Mouse (Mus musculus): Measurements from ENCODE around the gene Cpne4. TPM values are rescaled to one million over a fixed set of nuclear protein-coding genes. Genes with fewer than 3 reads are reported as not detected.

The Cpne4 gene
- polyA plus RNA-seq, 1 experiment: 0.56 TPM

GRCm38 (mm10) chr9:105050257-105050656, 503.2 kb downstream of the Cpne4 start:
- Histone ChIP-seq H3K27ac (ENCODE audit: insufficient read depth, low read length) (no peak overlapping the region), H3K4me3 (ENCODE audit: insufficient read depth, low read length) (no peak overlapping the region), H3K4me1 (ENCODE audit: control insufficient read depth, insufficient read depth, low read length) (no peaks in the 10 kb centered on the region)
- TF ChIP-seq CTCF (IDR thresholded peaks at IDR 0.05; ENCODE audit: borderline replicate concordance, insufficient read depth, low read length) (no peak), POLR2A (IDR thresholded peaks at IDR 0.05; ENCODE audit: low read depth, low read length) (no peak)

- TF ChIP-seq POLR2A (IDR thresholded peaks at IDR 0.05; ENCODE audit: low read depth, low read length) (peak; percentile 59), CTCF (IDR thresholded peaks at IDR 0.05; ENCODE audit: borderline replicate concordance, insufficient read depth, low read length) (no peak)
- peak within 1 kb of the TSS; percentile 72 for H3K4me3 ChIP-seq (ENCODE audit: insufficient read depth, low read length)
- no peak within 1 kb of the TSS for H3K27ac ChIP-seq (ENCODE audit: insufficient read depth, low read length)
- no peaks in the 10 kb centered on the region for H3K4me1 ChIP-seq (ENCODE audit: control insufficient read depth, insufficient read depth, low read length)
Observed at GRCm38 (mm10) chr9:105053147-105053557, 506.1 kb downstream of the Cpne4 start, which contains the start of gene Mrpl3. Mrpl3 (plus strand) TSS chr9:105053239.

GRCm38 (mm10) chr9:105053812-105054211, 506.7 kb downstream of the Cpne4 start:
- TF ChIP-seq CTCF (IDR thresholded peaks at IDR 0.05; ENCODE audit: borderline replicate concordance, insufficient read depth, low read length): no peak
- no peak for TF ChIP-seq POLR2A (IDR thresholded peaks at IDR 0.05; ENCODE audit: low read depth, low read length)
- Histone ChIP-seq H3K4me3 (ENCODE audit: insufficient read depth, low read length) (peak overlapping the region; percentile 72), H3K4me1 (ENCODE audit: control insufficient read depth, insufficient read depth, low read length) (no peaks in the 10 kb centered on the region), H3K27ac (ENCODE audit: insufficient read depth, low read length) (no peak overlapping the region)

GRCm38 (mm10) chr9:105069106-105069505, 522.0 kb downstream of the Cpne4 start:
- Histone ChIP-seq H3K4me1 (ENCODE audit: control insufficient read depth, insufficient read depth, low read length) (no peaks in the 10 kb centered on the region), H3K27ac (ENCODE audit: insufficient read depth, low read length) (no peak overlapping the region), H3K4me3 (ENCODE audit: insufficient read depth, low read length) (no peak overlapping the region)
- TF ChIP-seq CTCF (IDR thresholded peaks at IDR 0.05; ENCODE audit: borderline replicate concordance, insufficient read depth, low read length) (no peak), POLR2A (IDR thresholded peaks at IDR 0.05; ENCODE audit: low read depth, low read length) (no peak)

GRCm38 (mm10) chr9:105072991-105073748, 526.1 kb downstream of the Cpne4 start:
- TF ChIP-seq POLR2A (IDR thresholded peaks at IDR 0.05; ENCODE audit: low read depth, low read length) (no peak), CTCF (IDR thresholded peaks at IDR 0.05; ENCODE audit: borderline replicate concordance, insufficient read depth, low read length) (no peak)
- no peak overlapping the region for H3K27ac ChIP-seq (ENCODE audit: insufficient read depth, low read length)
- no peaks in the 10 kb centered on the region for H3K4me1 ChIP-seq (ENCODE audit: control insufficient read depth, insufficient read depth, low read length)
- no peak overlapping the region for H3K4me3 ChIP-seq (ENCODE audit: insufficient read depth, low read length)

GRCm38 (mm10) chr9:105074851-105075250, 527.8 kb downstream of the Cpne4 start:
- no peak overlapping the region for H3K27ac ChIP-seq (ENCODE audit: insufficient read depth, low read length)
- TF ChIP-seq POLR2A (IDR thresholded peaks at IDR 0.05; ENCODE audit: low read depth, low read length) (no peak), CTCF (IDR thresholded peaks at IDR 0.05; ENCODE audit: borderline replicate concordance, insufficient read depth, low read length) (no peak)
- no peaks in the 10 kb centered on the region for H3K4me1 ChIP-seq (ENCODE audit: control insufficient read depth, insufficient read depth, low read length)
- no peak overlapping the region for H3K4me3 ChIP-seq (ENCODE audit: insufficient read depth, low read length)

GRCm38 (mm10) chr9:105076756-105077424, 529.8 kb downstream of the Cpne4 start:
- Histone ChIP-seq H3K27ac (ENCODE audit: insufficient read depth, low read length) (no peak overlapping the region), H3K4me1 (ENCODE audit: control insufficient read depth, insufficient read depth, low read length) (no peaks in the 10 kb centered on the region), H3K4me3 (ENCODE audit: insufficient read depth, low read length) (no peak overlapping the region)
- TF ChIP-seq POLR2A (IDR thresholded peaks at IDR 0.05; ENCODE audit: low read depth, low read length): no peak
- TF ChIP-seq CTCF (IDR thresholded peaks at IDR 0.05; ENCODE audit: borderline replicate concordance, insufficient read depth, low read length): no peak

- Histone ChIP-seq H3K27ac (ENCODE audit: insufficient read depth, low read length) (no peak overlapping the region), H3K4me1 (ENCODE audit: control insufficient read depth, insufficient read depth, low read length) (no peaks in the 10 kb centered on the region), H3K4me3 (ENCODE audit: insufficient read depth, low read length) (no peak overlapping the region)
- TF ChIP-seq CTCF (IDR thresholded peaks at IDR 0.05; ENCODE audit: borderline replicate concordance, insufficient read depth, low read length) (no peak), POLR2A (IDR thresholded peaks at IDR 0.05; ENCODE audit: low read depth, low read length) (no peak)
Observed at GRCm38 (mm10) chr9:105078460-105078859, 531.4 kb downstream of the Cpne4 start.

- TF ChIP-seq POLR2A (IDR thresholded peaks at IDR 0.05; ENCODE audit: low read depth, low read length): no peak
- no peak for TF ChIP-seq CTCF (IDR thresholded peaks at IDR 0.05; ENCODE audit: borderline replicate concordance, insufficient read depth, low read length)
- no peak overlapping the region for H3K27ac ChIP-seq (ENCODE audit: insufficient read depth, low read length)
- H3K4me3 ChIP-seq (ENCODE audit: insufficient read depth, low read length): no peak overlapping the region
- H3K4me1 ChIP-seq (ENCODE audit: control insufficient read depth, insufficient read depth, low read length): no peaks in the 10 kb centered on the region
Observed at GRCm38 (mm10) chr9:105080246-105080645, 533.2 kb downstream of the Cpne4 start.

Other genes starting within 250 kb of the Cpne4 start
- gene Acpp, start 209.5 kb upstream of the Cpne4 start, polyA plus RNA-seq (2011; ENCODE audit: insufficient read length, low read depth, missing spikeins): 0.84 and 1.2 TPM in 2 replicates